Mouse (Mus musculus) testis, adult 2 months (tissue): ENCODE measurements around the gene Gnai3.

Experiments used
- CTCF ChIP-seq: fragments of 200-500 bp; IDR thresholded peaks from 2 replicates; pipeline ENCODE4 v1.5.1; 2012; ENCODE audit warnings: low read depth, mild to moderate bottlenecking, inconsistent platforms, low read length, moderate library complexity; ENCODE audit not compliant: control insufficient read depth, insufficient read depth, insufficient replicate concordance
- POLR2A ChIP-seq: fragments of 200-500 bp; IDR thresholded peaks from 2 replicates; pipeline ENCODE4 v1.6.1; 2012; ENCODE audit warnings: low read depth, mild to moderate bottlenecking, inconsistent platforms, low read length, moderate library complexity; ENCODE audit not compliant: control insufficient read depth

DNA sequence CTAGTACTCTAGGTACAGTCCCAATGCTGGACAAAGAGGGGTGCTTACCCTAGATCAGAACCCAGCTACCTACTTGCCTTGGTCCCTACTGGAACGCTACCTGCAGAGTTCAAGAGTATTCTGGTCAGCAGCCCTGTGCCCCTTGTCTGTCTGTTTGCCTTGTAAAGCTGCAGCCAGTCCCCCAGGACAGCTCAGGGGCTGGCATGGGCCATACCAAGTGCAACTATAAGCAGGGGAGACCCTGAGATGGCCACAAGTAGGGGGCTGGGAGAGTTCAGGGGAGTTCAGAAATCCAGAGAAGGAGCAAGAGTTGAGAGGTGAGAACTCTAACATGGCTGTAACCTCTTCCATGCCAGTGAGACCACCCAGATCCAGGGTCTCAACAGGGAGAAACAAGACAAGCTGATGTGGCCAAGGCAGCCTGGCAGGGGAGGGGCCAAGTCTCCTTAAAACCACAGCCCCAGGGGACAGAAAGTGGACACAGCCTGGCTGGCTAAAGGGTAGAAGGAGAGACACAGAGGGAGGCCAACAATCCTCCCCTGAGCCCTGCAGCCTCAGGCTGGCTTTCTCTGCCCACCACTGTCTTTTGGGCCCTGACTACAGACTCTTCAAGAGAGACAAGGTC is 63.6 kb downstream of the Gnai3 start:
- TF ChIP-seq POLR2A (no peak), CTCF (no peak)
